Mouse (Mus musculus): ENCODE data around the gene Pcyox1. TPM values are rescaled to one million over a fixed set of nuclear protein-coding genes. Genes with fewer than 3 reads are reported as not detected.

The Pcyox1 gene
- polyA plus RNA-seq, 1 experiment from 2014 or later: 107 TPM

DNA sequence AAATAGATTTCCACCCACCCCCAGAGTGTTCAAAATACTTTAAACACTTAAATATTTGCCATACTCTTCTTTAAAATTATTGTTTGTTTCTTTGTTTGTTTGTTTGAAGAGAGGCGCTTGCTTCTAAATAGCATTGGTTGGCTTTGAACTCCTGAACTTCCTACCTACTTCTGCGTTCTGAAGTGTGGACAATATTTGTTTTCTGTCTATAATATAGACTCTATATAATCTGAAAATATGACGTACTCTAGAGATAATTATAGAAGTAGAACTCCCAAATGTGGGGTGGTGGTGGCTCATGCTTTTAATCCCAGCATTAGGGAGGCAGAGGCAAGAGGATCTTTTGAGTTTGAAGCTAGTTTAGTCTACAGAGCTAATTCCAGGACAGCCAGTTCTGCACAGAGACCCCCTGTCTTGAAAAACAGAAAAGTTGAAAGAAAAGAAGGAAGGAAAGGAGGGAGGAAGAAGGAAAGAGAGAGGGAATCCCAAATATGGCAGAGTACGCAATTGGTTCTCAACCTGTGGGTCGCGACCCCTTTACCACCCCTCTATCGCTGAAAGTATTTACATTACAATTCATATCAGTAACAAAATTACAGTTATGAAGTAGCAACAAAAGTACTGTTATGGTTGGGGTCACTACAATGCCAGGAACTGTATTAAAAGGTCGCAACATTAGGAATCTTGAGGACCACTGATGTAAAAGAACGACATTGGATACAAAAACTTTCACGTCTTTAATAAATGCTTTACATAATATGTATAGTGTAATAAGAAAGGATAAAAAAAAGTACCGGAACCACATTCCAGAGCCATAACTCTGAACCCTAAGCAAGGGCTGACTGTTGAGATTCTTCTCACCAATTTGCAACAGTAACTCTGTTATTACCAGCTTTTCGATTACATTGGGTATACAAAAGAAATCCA is 6.0 kb upstream of the Pcyox1 start:
- no peak overlapping the region for H3K27ac ChIP-seq (ENCODE audit: low read depth, low read length)
- 38% methylated on average over 12 of the region's 12 CpGs for WGBS
- ATAC-seq (ENCODE audit: low FRiP score): no peak

DNA sequence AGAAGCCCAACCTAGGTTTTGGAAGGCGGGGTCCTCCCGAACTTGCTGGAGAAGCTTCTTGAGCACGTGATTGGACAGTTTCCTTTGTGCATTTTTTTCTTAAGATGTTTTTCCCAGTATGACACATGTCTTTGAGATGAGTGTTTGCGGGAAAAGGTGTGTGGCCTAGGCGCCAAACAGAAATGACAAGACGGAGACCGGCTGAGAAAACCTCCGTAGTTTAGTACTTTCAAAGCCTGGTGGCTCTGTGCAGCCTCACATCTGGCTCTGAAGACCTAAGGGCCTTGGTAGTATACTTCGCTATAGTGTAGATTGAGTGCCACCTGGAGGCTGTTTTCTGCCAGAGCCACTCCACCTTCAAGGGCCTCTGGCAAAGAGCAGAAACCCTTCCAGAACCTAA is 4.0 kb upstream of the Pcyox1 start:
- no peak overlapping the region for H3K9ac ChIP-seq (ENCODE audit: low read length)
- H3K4me3 ChIP-seq (ENCODE audit: low read depth, low read length): no peak overlapping the region; the same call in 1 of the 2 replicates
- WGBS: 10% methylated on average over 9 of the region's 9 CpGs
- peak overlapping the region; percentile 33 for H3K4me2 ChIP-seq
- ATAC-seq (ENCODE audit: low FRiP score): no peak
- H3K36me3 ChIP-seq (ENCODE audit: control insufficient read depth, insufficient read depth, low read length): no peaks in the 10 kb centered on the region
- peaks cover 8% of the 10 kb centered on the region for H3K4me1 ChIP-seq (ENCODE audit: control insufficient read depth, insufficient read depth, low read length)
- no peaks in the 10 kb centered on the region for H3K27me3 ChIP-seq (ENCODE audit: control insufficient read depth, insufficient read depth, low read length)
- H3K9me3 ChIP-seq (ENCODE audit: control insufficient read depth, low read length): no peaks in the 10 kb centered on the region
- DNase-seq (ENCODE audit: low spot score, missing footprints): peak; percentile 91
- no peak overlapping the region for H3K27ac ChIP-seq (ENCODE audit: low read depth, low read length)

More for the DNA sequence above, 6.0 kb upstream of the Pcyox1 start:
- Histone ChIP-seq H3K9ac (ENCODE audit: low read length) (no peak overlapping the region), H3K9me3 (ENCODE audit: control insufficient read depth, low read length) (no peaks in the 10 kb centered on the region), H3K4me2 (peak overlapping the region; percentile 81), H3K4me3 (ENCODE audit: low read depth, low read length) (peak overlapping the region; percentile 87), H3K27me3 (ENCODE audit: control insufficient read depth, insufficient read depth, low read length) (no peaks in the 10 kb centered on the region), H3K4me1 (ENCODE audit: control insufficient read depth, insufficient read depth, low read length) (peaks cover 8% of the 10 kb centered on the region), H3K36me3 (ENCODE audit: control insufficient read depth, insufficient read depth, low read length) (no peaks in the 10 kb centered on the region)
- peak; percentile 87 for DNase-seq (ENCODE audit: low spot score, missing footprints)

DNA sequence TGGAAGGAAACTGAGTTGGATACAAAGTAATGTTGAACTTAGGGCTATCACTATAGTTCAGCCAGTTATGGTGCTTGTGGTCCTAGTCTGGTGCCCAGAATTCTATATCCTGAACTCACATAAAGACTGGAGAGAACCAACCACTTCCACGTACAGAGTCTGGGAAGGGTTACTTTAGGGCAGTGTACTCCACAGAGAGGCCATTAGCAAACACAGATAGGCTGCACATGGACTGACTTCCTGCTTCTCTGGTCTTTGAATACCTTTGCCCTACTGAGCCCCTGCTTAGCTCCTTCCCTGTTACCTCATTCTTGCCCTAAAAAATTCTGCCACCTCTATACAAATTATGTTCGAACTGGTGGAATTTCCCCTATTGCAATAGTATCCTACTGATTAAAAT is 3.0 kb upstream of the Pcyox1 start:
- Histone ChIP-seq H3K27ac (ENCODE audit: low read depth, low read length) (no peak overlapping the region), H3K9me3 (ENCODE audit: control insufficient read depth, low read length) (no peaks in the 10 kb centered on the region), H3K27me3 (ENCODE audit: control insufficient read depth, insufficient read depth, low read length) (no peaks in the 10 kb centered on the region), H3K9ac (ENCODE audit: low read length) (no peak overlapping the region), H3K36me3 (ENCODE audit: control insufficient read depth, insufficient read depth, low read length) (no peaks in the 10 kb centered on the region), H3K4me1 (ENCODE audit: control insufficient read depth, insufficient read depth, low read length) (peaks cover 17% of the 10 kb centered on the region), H3K4me3 (ENCODE audit: low read depth, low read length) (no peak overlapping the region), H3K4me2 (no peak overlapping the region)
- 78% methylated on average over 2 of the region's 2 CpGs for WGBS
- ATAC-seq (ENCODE audit: low FRiP score) (no peak), DNase-seq (ENCODE audit: low spot score, missing footprints) (no peak)

DNA sequence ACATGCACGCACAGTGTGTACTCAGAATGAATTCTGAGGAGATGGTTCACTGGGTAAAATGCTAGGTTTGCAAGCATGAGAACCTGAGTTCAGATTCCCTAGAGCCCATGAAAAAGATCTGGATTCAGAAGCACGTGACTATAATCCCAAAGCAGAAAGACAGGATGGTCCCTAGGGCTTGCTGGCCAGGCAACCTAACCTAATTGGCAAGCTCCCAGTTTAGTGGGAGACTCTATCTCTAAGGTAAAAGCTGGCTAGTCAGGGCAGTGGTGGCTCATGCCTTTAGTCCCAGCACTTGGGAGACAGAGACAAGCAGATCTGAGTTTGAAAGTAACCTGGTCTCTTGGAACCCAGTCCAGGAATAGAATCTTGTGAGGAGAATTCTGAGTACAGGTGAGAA is 2.0 kb upstream of the Pcyox1 start:
- Histone ChIP-seq H3K36me3 (ENCODE audit: control insufficient read depth, insufficient read depth, low read length) (no peaks in the 10 kb centered on the region; the same call in 1 of the 2 replicates), H3K9ac (ENCODE audit: low read length) (no peak overlapping the region), H3K27ac (ENCODE audit: low read depth, low read length) (no peak overlapping the region), H3K27me3 (ENCODE audit: control insufficient read depth, insufficient read depth, low read length) (no peaks in the 10 kb centered on the region), H3K9me3 (ENCODE audit: control insufficient read depth, low read length) (no peaks in the 10 kb centered on the region), H3K4me3 (ENCODE audit: low read depth, low read length) (no peak overlapping the region), H3K4me2 (no peak overlapping the region), H3K4me1 (ENCODE audit: control insufficient read depth, insufficient read depth, low read length) (peaks cover 20% of the 10 kb centered on the region)
- ATAC-seq (ENCODE audit: low FRiP score) (no peak), DNase-seq (ENCODE audit: low spot score, missing footprints) (no peak)
- 75% methylated on average over 2 of the region's 2 CpGs for WGBS

DNA sequence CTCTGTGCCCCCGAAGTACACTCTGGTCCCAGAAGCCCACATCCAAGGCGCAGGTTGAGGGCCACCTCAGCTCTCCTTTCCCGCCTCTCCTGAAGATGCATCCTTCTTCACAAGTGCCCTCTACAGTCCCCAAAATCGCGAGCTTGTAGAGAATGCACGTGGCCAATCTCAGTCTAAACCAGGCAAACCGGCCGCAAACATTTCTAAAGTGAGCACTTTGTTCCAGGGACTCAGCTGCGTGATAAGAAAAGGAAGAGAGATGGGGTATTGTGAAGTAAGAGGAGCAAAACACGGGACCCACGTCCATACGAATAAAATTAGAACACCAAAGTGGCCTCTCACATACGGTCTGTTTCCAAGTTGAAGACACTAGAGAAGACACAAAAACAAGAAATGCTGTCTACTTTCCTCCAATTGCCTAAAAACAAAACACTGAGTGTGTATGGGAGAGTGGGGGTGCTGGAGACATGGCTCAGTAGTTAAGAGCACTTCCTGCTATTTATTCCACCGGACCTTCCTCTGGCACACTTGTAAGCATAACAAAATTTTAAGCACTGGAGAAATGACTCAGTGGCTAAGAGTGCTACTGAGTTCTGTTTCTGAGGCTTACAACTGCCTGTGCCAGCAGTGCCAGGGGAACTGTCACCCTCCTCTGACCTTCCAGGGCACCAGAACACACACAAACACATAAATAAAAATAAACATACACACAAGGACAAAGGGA is 465 bp upstream of the Pcyox1 start:
- Histone ChIP-seq H3K36me3 (ENCODE audit: control insufficient read depth, insufficient read depth, low read length) (peaks cover 5% of the 10 kb centered on the region; the same call in 1 of the 2 replicates), H3K4me2 (peak overlapping the region; percentile 71), H3K9me3 (ENCODE audit: control insufficient read depth, low read length) (no peaks in the 10 kb centered on the region), H3K27ac (ENCODE audit: low read depth, low read length) (no peak overlapping the region; the same call in 1 of the 2 replicates), H3K9ac (ENCODE audit: low read length) (peak overlapping the region; percentile 90; the same call in 1 of the 2 replicates), H3K4me1 (ENCODE audit: control insufficient read depth, insufficient read depth, low read length) (peaks cover 20% of the 10 kb centered on the region), H3K27me3 (ENCODE audit: control insufficient read depth, insufficient read depth, low read length) (no peaks in the 10 kb centered on the region), H3K4me3 (ENCODE audit: low read depth, low read length) (peak overlapping the region; percentile 90)
- 6% methylated on average over 14 of the region's 14 CpGs for WGBS
- no peak for ATAC-seq (ENCODE audit: low FRiP score)
- DNase-seq (ENCODE audit: low spot score, missing footprints): no peak

DNA sequence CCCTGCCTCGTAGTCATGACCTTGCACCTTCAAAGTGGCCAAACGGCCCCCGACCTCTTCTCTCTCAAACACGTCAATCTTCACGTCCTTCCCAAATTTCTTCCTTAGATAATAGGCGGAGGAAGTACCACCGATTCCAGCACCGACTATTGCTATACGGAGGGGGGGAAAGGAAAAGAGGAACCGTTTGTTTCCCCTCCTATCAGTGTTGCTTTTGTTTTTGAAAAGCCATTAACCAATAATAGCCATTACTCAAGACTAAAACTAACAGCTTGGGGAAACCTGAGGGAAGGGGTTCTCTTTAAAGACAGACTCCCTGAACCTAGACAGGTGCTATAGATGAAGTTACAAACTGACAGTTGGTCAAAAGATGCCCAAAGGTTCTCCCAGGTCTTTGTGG is 985 bp downstream of the Pcyox1 start:
- Histone ChIP-seq H3K4me2 (peak overlapping the region; percentile 71), H3K9me3 (ENCODE audit: control insufficient read depth, low read length) (no peaks in the 10 kb centered on the region), H3K9ac (ENCODE audit: low read length) (peak overlapping the region; percentile 90), H3K4me1 (ENCODE audit: control insufficient read depth, insufficient read depth, low read length) (peaks cover 19% of the 10 kb centered on the region), H3K36me3 (ENCODE audit: control insufficient read depth, insufficient read depth, low read length) (peaks cover 19% of the 10 kb centered on the region), H3K27ac (ENCODE audit: low read depth, low read length) (no peak overlapping the region), H3K4me3 (ENCODE audit: low read depth, low read length) (peak overlapping the region; percentile 90), H3K27me3 (ENCODE audit: control insufficient read depth, insufficient read depth, low read length) (no peaks in the 10 kb centered on the region)
- 38% methylated on average over 10 of the region's 10 CpGs for WGBS
- DNase-seq (ENCODE audit: low spot score, missing footprints) (peak; percentile 87), ATAC-seq (ENCODE audit: low FRiP score) (no peak)

DNA sequence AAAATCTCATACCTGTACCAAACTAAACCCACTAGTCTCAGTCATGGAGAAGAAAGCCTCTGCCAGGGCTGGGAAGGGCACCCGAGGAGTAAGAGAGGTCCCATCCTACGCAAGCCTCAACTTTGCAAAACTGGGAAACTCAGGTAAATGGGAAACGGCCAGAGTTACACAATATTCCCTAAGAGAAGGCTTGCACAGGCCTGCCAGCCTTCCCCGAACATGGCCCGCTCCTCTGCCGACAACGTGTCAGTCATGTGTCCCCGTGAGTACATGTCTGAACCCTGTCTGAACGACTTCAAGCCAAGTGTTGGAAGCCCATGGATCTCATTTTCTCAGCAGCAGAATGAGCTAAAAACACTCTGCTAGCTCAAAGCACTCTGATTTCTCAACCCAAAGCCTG is 1.9 kb downstream of the Pcyox1 start:
- WGBS: 91% methylated on average over 9 of the region's 9 CpGs
- peak overlapping the region; percentile 90; the same call in 1 of the 2 replicates for H3K9ac ChIP-seq (ENCODE audit: low read length)
- H3K36me3 ChIP-seq (ENCODE audit: control insufficient read depth, insufficient read depth, low read length): peaks cover 27% of the 10 kb centered on the region
- H3K9me3 ChIP-seq (ENCODE audit: control insufficient read depth, low read length): no peaks in the 10 kb centered on the region
- H3K27me3 ChIP-seq (ENCODE audit: control insufficient read depth, insufficient read depth, low read length): no peaks in the 10 kb centered on the region
- H3K27ac ChIP-seq (ENCODE audit: low read depth, low read length): no peak overlapping the region
- ATAC-seq (ENCODE audit: low FRiP score) (no peak), DNase-seq (ENCODE audit: low spot score, missing footprints) (no peak)
- H3K4me2 ChIP-seq: peak overlapping the region; percentile 71; the same call in 1 of the 2 replicates
- peak overlapping the region; percentile 90; the same call in 1 of the 2 replicates for H3K4me3 ChIP-seq (ENCODE audit: low read depth, low read length)
- peaks cover 16% of the 10 kb centered on the region for H3K4me1 ChIP-seq (ENCODE audit: control insufficient read depth, insufficient read depth, low read length)

DNA sequence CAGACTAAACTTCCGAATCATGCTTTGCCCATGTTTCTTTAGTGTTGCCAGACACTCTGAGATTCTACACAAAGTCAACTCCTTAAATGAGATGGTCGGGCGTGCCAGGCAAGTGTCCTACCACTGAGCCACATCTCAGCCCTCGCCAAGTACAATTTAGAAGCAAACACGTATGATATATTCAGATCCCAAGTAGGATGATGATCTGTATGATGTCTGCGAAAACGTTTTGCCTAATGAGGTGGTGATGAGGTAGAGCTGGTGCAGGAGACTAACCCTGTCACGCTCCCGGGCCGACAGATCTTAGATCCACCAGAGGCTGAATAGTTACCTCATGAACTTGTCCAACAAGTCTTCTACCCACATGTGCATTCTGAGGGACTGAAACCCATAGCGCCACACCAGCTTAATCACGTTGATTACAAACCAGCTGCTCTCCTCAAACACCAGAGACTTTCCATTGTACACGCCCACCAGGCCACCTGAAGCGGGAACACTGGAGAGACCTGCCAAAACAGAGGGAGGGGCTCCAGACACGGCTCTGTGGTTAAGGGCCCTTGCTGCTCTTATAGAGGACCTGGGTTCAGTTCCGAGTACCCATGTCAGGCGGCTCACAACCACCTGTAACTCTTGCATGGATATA is 2.8 kb downstream of the Pcyox1 start:
- Histone ChIP-seq H3K36me3 (ENCODE audit: control insufficient read depth, insufficient read depth, low read length) (peaks cover 27% of the 10 kb centered on the region), H3K4me3 (ENCODE audit: low read depth, low read length) (no peak overlapping the region), H3K27ac (ENCODE audit: low read depth, low read length) (no peak overlapping the region), H3K4me1 (ENCODE audit: control insufficient read depth, insufficient read depth, low read length) (peaks cover 16% of the 10 kb centered on the region), H3K9me3 (ENCODE audit: control insufficient read depth, low read length) (no peaks in the 10 kb centered on the region), H3K27me3 (ENCODE audit: control insufficient read depth, insufficient read depth, low read length) (no peaks in the 10 kb centered on the region), H3K9ac (ENCODE audit: low read length) (no peak overlapping the region), H3K4me2 (no peak overlapping the region)
- ATAC-seq (ENCODE audit: low FRiP score) (no peak), DNase-seq (ENCODE audit: low spot score, missing footprints) (no peak)
- WGBS: 93% methylated on average over 17 of the region's 17 CpGs
